Mouse (Mus musculus): ENCODE measurements around the gene Fam241b. TPM values are rescaled to one million over a fixed set of nuclear protein-coding genes. Genes with fewer than 3 reads are reported as not detected.

Fam241b gene
- polyA plus RNA-seq, 1 experiment from 2014 or later: 48.4 TPM

GRCm38 (mm10) chr10:62127137-62127536 lies 16.6 kb downstream of the Fam241b start:
- Histone ChIP-seq H3K9me3 (no peaks in the 10 kb centered on the region), H3K4me1 (peaks cover 13% of the 10 kb centered on the region; the same call in 1 of the 2 replicates), H3K4me2 (replicated peaks) (no peak overlapping the region), H3K9ac (no peak overlapping the region), H3K27me3 (replicated peaks) (peaks cover 65% of the 10 kb centered on the region), H3K4me3 (no peak overlapping the region), H3K27ac (no peak overlapping the region), H3K36me3 (no peaks in the 10 kb centered on the region)
- 43% methylated on average over 6 of the region's 6 CpGs for WGBS
- ATAC-seq (ENCODE audit: low FRiP score, low read depth): no peak

GRCm38 (mm10) chr10:62113865-62114647 lies 29.7 kb downstream of the Fam241b start:
- Histone ChIP-seq H3K4me2 (replicated peaks) (no peak overlapping the region), H3K27ac (no peak overlapping the region), H3K9ac (no peak overlapping the region), H3K4me1 (peaks cover 6% of the 10 kb centered on the region; the same call in 1 of the 2 replicates), H3K27me3 (replicated peaks) (peaks cover 31% of the 10 kb centered on the region), H3K9me3 (no peaks in the 10 kb centered on the region), H3K4me3 (no peak overlapping the region), H3K36me3 (no peaks in the 10 kb centered on the region)
- peak; percentile 59 for ATAC-seq (ENCODE audit: low FRiP score, low read depth)
- 55% methylated on average over 9 of the region's 9 CpGs for WGBS

GRCm38 (mm10) chr10:62111207-62111576 lies 32.5 kb downstream of the Fam241b start:
- Histone ChIP-seq H3K27ac (no peak overlapping the region), H3K4me2 (replicated peaks) (peak overlapping the region; percentile 84), H3K4me1 (peaks cover 6% of the 10 kb centered on the region; the same call in 1 of the 2 replicates), H3K36me3 (no peaks in the 10 kb centered on the region), H3K9ac (peak overlapping the region; percentile 75), H3K9me3 (no peaks in the 10 kb centered on the region), H3K4me3 (peak overlapping the region; percentile 62; the same call in 1 of the 2 replicates), H3K27me3 (replicated peaks) (peaks cover 52% of the 10 kb centered on the region)
- WGBS: 43% methylated on average over 6 of the region's 6 CpGs
- ATAC-seq (ENCODE audit: low FRiP score, low read depth): no peak

DNA sequence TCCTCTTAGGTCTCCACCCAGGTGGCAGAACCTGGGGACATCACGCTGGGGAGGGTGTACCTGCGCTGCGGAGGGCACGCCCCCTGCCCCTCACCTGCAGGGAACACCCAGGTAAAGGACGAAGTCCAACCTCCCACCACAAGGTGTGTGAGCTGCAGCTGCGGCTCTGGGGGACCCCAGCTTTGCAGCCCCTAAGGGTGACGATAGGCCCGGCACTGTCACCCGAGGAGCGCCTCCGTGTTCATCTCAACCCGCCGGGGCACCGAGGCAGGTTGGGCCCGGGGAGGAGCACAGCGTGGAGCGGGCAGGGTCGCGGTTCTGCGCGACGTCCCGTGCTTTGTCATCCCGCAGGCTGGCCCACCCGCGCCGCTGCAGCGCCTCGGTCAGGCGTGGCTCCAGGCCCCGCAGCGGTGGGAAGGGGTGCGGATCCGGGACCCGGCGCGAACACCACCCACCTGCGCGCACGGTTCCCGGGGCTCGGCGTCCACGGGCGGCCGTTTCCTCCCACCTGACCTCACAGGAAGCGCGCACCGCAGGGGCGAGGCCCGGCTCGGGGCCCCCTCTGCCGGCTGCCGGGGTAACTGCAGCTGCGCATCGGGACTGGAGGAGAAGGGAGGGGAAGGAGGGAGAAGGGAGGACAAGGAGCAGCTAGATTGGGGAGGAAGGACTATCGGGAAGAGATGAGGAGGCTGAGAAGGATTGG lies 33.1 kb downstream of the Fam241b start:
- peaks cover 6% of the 10 kb centered on the region; the same call in 1 of the 2 replicates for H3K4me1 ChIP-seq
- ATAC-seq (ENCODE audit: low FRiP score, low read depth): peak; percentile 61
- H3K27ac ChIP-seq: no peak overlapping the region
- H3K4me3 ChIP-seq: peak overlapping the region; percentile 62
- H3K9ac ChIP-seq: peak overlapping the region; percentile 75
- no peaks in the 10 kb centered on the region for H3K36me3 ChIP-seq
- peaks cover 52% of the 10 kb centered on the region for H3K27me3 ChIP-seq (replicated peaks)
- H3K9me3 ChIP-seq: no peaks in the 10 kb centered on the region
- H3K4me2 ChIP-seq (replicated peaks): peak overlapping the region; percentile 84
- WGBS: under 1% methylated on average over 56 of the region's 57 CpGs

DNA sequence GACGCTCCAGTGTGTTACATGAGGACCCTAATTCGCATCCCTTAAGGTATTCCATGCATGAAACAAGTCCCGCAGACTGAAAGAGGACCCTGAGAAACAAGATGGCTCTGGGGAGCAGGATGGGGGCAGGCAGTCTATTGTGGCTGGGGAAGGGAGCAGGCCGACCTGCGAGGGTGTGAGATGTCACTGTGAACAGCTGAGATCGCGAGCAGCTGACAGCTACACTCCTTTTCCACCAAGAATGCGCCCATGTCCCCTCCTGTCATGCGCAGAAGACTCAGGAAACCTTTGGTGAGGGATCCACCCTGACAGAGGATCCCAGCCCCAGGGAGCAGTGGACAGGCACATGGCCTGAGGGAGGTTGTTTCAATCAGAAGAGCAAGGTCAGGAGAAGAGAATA lies 36.7 kb downstream of the Fam241b start:
- H3K4me3 ChIP-seq: no peak overlapping the region
- H3K4me1 ChIP-seq: no peaks in the 10 kb centered on the region; the same call in 1 of the 2 replicates
- H3K36me3 ChIP-seq: no peaks in the 10 kb centered on the region
- no peak overlapping the region for H3K27ac ChIP-seq
- peaks cover 61% of the 10 kb centered on the region for H3K27me3 ChIP-seq (replicated peaks)
- H3K4me2 ChIP-seq (replicated peaks): no peak overlapping the region
- H3K9ac ChIP-seq: no peak overlapping the region
- H3K9me3 ChIP-seq: no peaks in the 10 kb centered on the region
- ATAC-seq (ENCODE audit: low FRiP score, low read depth): no peak
- 67% methylated on average over 9 of the region's 9 CpGs for WGBS

DNA sequence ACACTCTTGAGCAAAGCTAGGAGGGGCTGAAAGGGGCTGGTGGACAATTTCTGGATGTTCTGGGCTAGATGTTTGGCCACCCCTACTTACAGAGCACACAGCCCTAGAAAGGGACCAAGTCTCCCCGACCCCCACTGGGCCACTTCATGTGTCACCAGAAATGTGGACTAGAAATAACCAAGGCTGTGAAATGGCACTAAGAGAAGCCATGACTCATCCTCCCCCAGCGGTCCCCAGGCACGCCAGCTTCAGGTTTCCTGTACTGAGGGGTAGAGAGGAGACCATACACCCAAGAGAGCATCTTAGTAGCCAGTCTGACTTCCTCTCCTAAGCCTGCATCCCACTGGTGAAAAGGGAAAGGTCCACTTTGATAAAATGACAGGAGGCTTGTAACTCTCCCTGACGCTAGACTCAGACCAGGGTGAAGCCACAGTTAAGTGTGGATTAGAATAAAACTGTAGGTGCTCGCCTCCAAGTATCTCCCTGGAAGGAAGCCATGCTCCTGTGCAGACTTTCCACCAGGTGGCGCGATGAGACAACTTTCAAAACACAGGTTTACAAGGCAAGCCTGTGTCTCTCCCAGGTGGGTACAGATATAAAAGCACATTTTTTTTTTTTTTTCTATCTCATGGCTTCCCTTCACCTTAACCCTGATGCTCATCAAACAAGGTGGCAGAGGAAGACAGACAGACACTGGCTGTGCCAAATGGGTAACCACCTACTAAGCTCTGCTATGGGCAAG lies 38.7 kb downstream of the Fam241b start:
- Histone ChIP-seq H3K36me3 (no peaks in the 10 kb centered on the region), H3K27me3 (replicated peaks) (peaks cover 46% of the 10 kb centered on the region), H3K9me3 (no peaks in the 10 kb centered on the region), H3K9ac (no peak overlapping the region), H3K27ac (no peak overlapping the region), H3K4me1 (peaks cover 19% of the 10 kb centered on the region), H3K4me2 (replicated peaks) (no peak overlapping the region), H3K4me3 (no peak overlapping the region)
- no peak for ATAC-seq (ENCODE audit: low FRiP score, low read depth)
- 34% methylated on average over 7 of the region's 7 CpGs for WGBS

DNA sequence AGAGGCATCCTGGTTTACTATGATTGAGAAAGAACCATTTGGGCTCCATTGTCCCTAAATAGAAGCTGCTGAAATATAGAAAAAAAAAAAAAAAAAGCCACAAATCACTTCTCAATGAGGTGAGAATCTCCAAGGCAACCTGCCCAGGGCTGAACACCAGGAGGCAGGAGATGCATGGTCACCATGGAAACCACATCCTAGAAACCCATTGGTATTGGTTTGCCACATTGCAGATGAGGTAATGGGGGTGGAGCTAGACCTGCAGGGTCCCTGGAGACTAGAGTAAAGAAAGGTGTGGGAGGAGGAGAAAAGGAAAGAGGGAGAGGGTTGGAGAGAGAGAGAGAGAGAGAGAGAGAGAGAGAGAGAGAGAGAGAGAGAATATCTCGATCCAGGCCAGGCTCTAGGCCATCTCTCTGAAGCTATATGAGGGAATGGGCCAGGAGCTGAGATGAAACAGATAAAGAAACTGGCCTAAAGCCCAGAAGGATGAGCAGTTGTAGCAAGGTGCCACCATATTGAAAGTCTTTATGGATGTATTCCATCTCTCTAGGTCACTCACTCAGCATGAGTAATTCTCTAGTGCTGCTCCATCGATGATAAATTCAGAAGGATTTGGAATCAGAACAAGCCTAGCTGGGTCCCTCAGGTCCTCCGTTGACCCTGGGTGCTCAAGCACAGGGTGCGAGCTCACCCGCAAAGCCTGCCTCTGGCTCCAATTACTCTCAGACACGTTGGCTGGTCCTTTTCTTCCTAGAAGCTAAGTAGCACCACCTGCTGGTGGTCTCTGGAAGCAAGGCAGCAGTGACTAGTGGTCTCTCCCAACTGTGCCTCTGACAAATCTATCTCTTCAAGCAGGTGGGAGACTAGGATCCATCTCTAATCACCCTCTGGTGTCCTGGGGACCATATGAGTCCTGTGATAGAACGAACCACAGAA lies 41.9 kb downstream of the Fam241b start:
- ATAC-seq (ENCODE audit: low FRiP score, low read depth): peak; percentile 74
- 15% methylated on average over 7 of the region's 7 CpGs for WGBS

DNA sequence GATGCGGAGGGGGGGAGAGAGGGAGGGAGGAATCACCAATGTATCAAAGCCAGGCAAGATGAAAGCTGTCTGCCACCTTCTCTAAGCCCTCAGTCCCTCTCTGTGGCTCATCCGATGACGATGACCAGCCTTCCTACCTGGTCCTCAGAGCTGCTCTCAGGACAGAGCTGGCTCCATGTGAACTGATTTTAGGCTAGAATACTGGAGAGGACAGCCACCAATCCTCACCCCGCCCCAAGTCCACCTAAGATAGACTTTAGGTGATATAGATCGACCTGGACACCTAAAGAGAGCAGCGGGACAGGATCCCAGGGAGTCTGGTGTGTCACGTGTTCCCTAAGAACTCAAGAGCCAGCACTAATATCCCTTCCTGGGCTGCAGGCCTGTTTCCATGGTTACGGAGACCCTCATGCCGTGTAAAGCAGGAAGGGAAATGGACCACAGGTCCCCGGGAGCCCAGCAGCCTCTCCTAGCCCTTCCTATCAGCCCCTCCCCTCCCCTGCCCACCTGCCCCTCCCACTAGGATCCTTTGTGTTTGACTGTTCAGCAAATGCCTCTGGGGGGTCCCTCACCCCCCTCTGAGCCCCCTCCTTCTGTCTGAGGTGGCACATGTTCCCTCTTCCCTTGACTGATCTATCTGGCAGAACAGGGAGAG lies 43.8 kb downstream of the Fam241b start:
- ATAC-seq (ENCODE audit: low FRiP score, low read depth): peak; percentile 52
- peaks cover 12% of the 10 kb centered on the region; the same call in 1 of the 2 replicates for H3K27me3 ChIP-seq (replicated peaks)
- 49% methylated on average over 10 of the region's 10 CpGs for WGBS

More for the DNA sequence above, 41.9 kb downstream of the Fam241b start:
- Histone ChIP-seq H3K4me2 (replicated peaks) (peak overlapping the region; percentile 35), H3K36me3 (no peaks in the 10 kb centered on the region), H3K27ac (peak overlapping the region; percentile 54; the same call in 1 of the 2 replicates), H3K4me1 (peaks cover 24% of the 10 kb centered on the region), H3K9ac (no peak overlapping the region), H3K27me3 (replicated peaks) (peaks cover 15% of the 10 kb centered on the region; the same call in 1 of the 2 replicates), H3K9me3 (no peaks in the 10 kb centered on the region), H3K4me3 (no peak overlapping the region)

GRCm38 (mm10) chr10:62094401-62094800 lies 49.3 kb downstream of the Fam241b start:
- H3K27me3 ChIP-seq (replicated peaks): no peaks in the 10 kb centered on the region; the same call in 1 of the 2 replicates
- no peak overlapping the region for H3K4me3 ChIP-seq
- no peak for ATAC-seq (ENCODE audit: low FRiP score, low read depth)
- no peak overlapping the region for H3K9ac ChIP-seq
- no peaks in the 10 kb centered on the region for H3K4me1 ChIP-seq
- no peaks in the 10 kb centered on the region for H3K9me3 ChIP-seq
- no peak overlapping the region for H3K4me2 ChIP-seq (replicated peaks)
- H3K27ac ChIP-seq: no peak overlapping the region
- no peaks in the 10 kb centered on the region for H3K36me3 ChIP-seq
- 86% methylated on average over 6 of the region's 6 CpGs for WGBS

More for the DNA sequence above, 43.8 kb downstream of the Fam241b start:
- H3K9ac ChIP-seq: 0 out of 2 replicates have a peak overlapping the region, but pooled peaks have one; percentile 13
- H3K9me3 ChIP-seq: no peaks in the 10 kb centered on the region
- H3K4me1 ChIP-seq: peaks cover 24% of the 10 kb centered on the region
- H3K4me2 ChIP-seq (replicated peaks): no peak overlapping the region
- H3K27ac ChIP-seq: peak overlapping the region; percentile 54
- H3K4me3 ChIP-seq: no peak overlapping the region
- H3K36me3 ChIP-seq: no peaks in the 10 kb centered on the region

- H3K36me3 ChIP-seq: no peaks in the 10 kb centered on the region
- WGBS: 79% methylated on average over 7 of the region's 7 CpGs
- ATAC-seq (ENCODE audit: low FRiP score, low read depth): no peak
Observed at GRCm38 (mm10) chr10:62093903-62094302, 49.8 kb downstream of the Fam241b start.

DNA sequence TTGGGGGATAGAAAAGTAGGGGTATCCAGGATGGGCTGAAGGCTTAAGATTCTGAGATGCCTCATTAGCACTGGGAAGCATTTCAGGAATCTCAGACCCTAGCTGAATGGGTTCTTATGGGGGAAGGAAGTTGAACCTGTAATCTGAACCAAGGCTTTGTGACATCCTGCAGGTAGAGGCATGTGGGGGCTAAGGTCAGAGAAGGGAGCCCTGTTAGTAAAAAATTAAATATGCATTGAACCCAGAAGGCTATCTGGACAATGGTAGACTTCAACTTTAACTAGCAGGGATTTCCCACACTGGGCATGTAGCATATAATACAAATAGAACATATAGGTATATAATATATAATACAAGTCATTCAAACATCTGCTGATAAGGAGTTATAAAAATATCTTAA lies 54.2 kb downstream of the Fam241b start:
- no peak for ATAC-seq (ENCODE audit: low FRiP score, low read depth)
- no peaks in the 10 kb centered on the region for H3K27me3 ChIP-seq (replicated peaks)
- no peak overlapping the region for H3K4me2 ChIP-seq (replicated peaks)
- H3K4me3 ChIP-seq: no peak overlapping the region
- H3K9ac ChIP-seq: no peak overlapping the region
- no peaks in the 10 kb centered on the region for H3K4me1 ChIP-seq
- H3K36me3 ChIP-seq: no peaks in the 10 kb centered on the region
- H3K27ac ChIP-seq: no peak overlapping the region
- H3K9me3 ChIP-seq: no peaks in the 10 kb centered on the region

More at GRCm38 (mm10) chr10:62093903-62094302, 49.8 kb downstream of the Fam241b start:
- H3K9me3 ChIP-seq: no peaks in the 10 kb centered on the region
- H3K9ac ChIP-seq: no peak overlapping the region
- no peaks in the 10 kb centered on the region for H3K4me1 ChIP-seq
- H3K4me2 ChIP-seq (replicated peaks): no peak overlapping the region
- no peaks in the 10 kb centered on the region; the same call in 1 of the 2 replicates for H3K27me3 ChIP-seq (replicated peaks)
- no peak overlapping the region for H3K4me3 ChIP-seq
- no peak overlapping the region for H3K27ac ChIP-seq

Measured in neural tube, embryonic 12.5 days (tissue).